Mouse (Mus musculus) limb, embryonic 15.5 days (tissue): ENCODE results near the gene Map3k9. TPM values are rescaled to one million over a fixed set of nuclear protein-coding genes. Genes with fewer than 3 reads are reported as not detected.

Experiments used
- ATAC-seq: fragments of 200-750 bp; cut with Nextera tagmentation; 2 replicates; pipeline ENCODE4 v1.8.0; 2017; ENCODE audit warnings: low read depth, moderate TSS enrichment; ENCODE audit not compliant: insufficient number of reproducible peaks, low FRiP score, low TSS enrichment
- H3K27ac ChIP-seq: fragments of 300-500 bp; sonication (generic); 2 replicates; pipeline ENCODE4 v1.5.1; 2015; ENCODE audit warnings: moderate library complexity, mild to moderate bottlenecking, inconsistent platforms
- H3K27me3 ChIP-seq: fragments of 300-500 bp; sonication (generic); 2 replicates; pipeline ENCODE4 v1.6.1; 2015; ENCODE audit warnings: inconsistent platforms
- H3K36me3 ChIP-seq: fragments of 300-500 bp; sonication (generic); 2 replicates; pipeline ENCODE4 v1.6.1; 2015; ENCODE audit warnings: inconsistent platforms
- H3K4me1 ChIP-seq: fragments of 300-500 bp; sonication (generic); 2 replicates; pipeline ENCODE4 v1.6.1; 2015; ENCODE audit warnings: inconsistent platforms
- H3K4me2 ChIP-seq: fragments of 300-500 bp; sonication (generic); 2 replicates; pipeline ENCODE4 v1.6.1; 2015; ENCODE audit warnings: mild to moderate bottlenecking, inconsistent platforms
- H3K4me3 ChIP-seq: fragments of 300-500 bp; sonication (generic); 2 replicates; pipeline ENCODE4 v1.5.1; 2015; ENCODE audit warnings: mild to moderate bottlenecking, inconsistent platforms
- H3K9ac ChIP-seq: fragments of 300-500 bp; sonication (generic); 2 replicates; pipeline ENCODE4 v1.6.1; 2015; ENCODE audit warnings: inconsistent platforms
- H3K9me3 ChIP-seq: fragments of 300-500 bp; sonication (generic); 2 replicates; pipeline ENCODE4 v1.6.1; 2016; ENCODE audit warnings: inconsistent platforms
- WGBS: fragments of 180-500 bp; shearing (Covaris S2); methylation state at CpG from one replicate; pipeline ENCODE4 v1.1.7; 2015; 5-methylcytosine and 5-hydroxymethylcytosine counted together
- polyA plus RNA-seq: library from polyadenylated mRNA; unstranded; fragments of >200 nt; fragmentation: Nextera tagmentation; extraction: Ambion mirVana; gene quantifications from 2 replicates; pipeline ENCODE4 v1.2.1, GENCODE M21; 2015

Map3k9 gene
- polyA plus RNA-seq, 1 experiment from 2014 or later: 1.2 TPM

- no peaks in the 10 kb centered on the region for H3K9me3 ChIP-seq
- H3K4me1 ChIP-seq: peaks cover 7% of the 10 kb centered on the region; the same call in 1 of the 2 replicates
- ATAC-seq: no peak
- no peak overlapping the region for H3K9ac ChIP-seq
- peak overlapping the region; percentile 52 for H3K4me2 ChIP-seq
- no peak overlapping the region for H3K27ac ChIP-seq
- 2% methylated on average over 7 of the region's 7 CpGs for WGBS
- peak overlapping the region; percentile 32 for H3K4me3 ChIP-seq
- no peaks in the 10 kb centered on the region for H3K27me3 ChIP-seq
- no peaks in the 10 kb centered on the region for H3K36me3 ChIP-seq
Observed at GRCm38 (mm10) chr12:81807529-81807837, 26.5 kb upstream of the Map3k9 start.

GRCm38 (mm10) chr12:81806759-81807528 is 26.0 kb upstream of the Map3k9 start:
- Histone ChIP-seq H3K36me3 (no peaks in the 10 kb centered on the region), H3K9ac (no peak overlapping the region), H3K27ac (no peak overlapping the region), H3K4me2 (peak overlapping the region; percentile 52), H3K27me3 (no peaks in the 10 kb centered on the region), H3K4me3 (peak overlapping the region; percentile 32), H3K9me3 (no peaks in the 10 kb centered on the region), H3K4me1 (peaks cover 7% of the 10 kb centered on the region; the same call in 1 of the 2 replicates)
- no peak for ATAC-seq
- WGBS: 25% methylated on average over 16 of the region's 17 CpGs

- H3K36me3 ChIP-seq: no peaks in the 10 kb centered on the region
- no peak overlapping the region for H3K9ac ChIP-seq
- H3K4me3 ChIP-seq: no peak overlapping the region
- no peak overlapping the region for H3K4me2 ChIP-seq
- no peak overlapping the region for H3K27ac ChIP-seq
- WGBS: 91% methylated on average over 5 of the region's 5 CpGs
- no peak for ATAC-seq
- peaks cover 7% of the 10 kb centered on the region; the same call in 1 of the 2 replicates for H3K4me1 ChIP-seq
- H3K9me3 ChIP-seq: no peaks in the 10 kb centered on the region
- no peaks in the 10 kb centered on the region for H3K27me3 ChIP-seq
Observed at GRCm38 (mm10) chr12:81806114-81806513, 25.1 kb upstream of the Map3k9 start.

GRCm38 (mm10) chr12:81803803-81804202 is 22.8 kb upstream of the Map3k9 start:
- Histone ChIP-seq H3K27ac (no peak overlapping the region), H3K4me2 (no peak overlapping the region), H3K9me3 (no peaks in the 10 kb centered on the region), H3K36me3 (no peaks in the 10 kb centered on the region), H3K4me3 (no peak overlapping the region), H3K9ac (no peak overlapping the region), H3K27me3 (no peaks in the 10 kb centered on the region), H3K4me1 (peaks cover 7% of the 10 kb centered on the region; the same call in 1 of the 2 replicates)
- 56% methylated on average over 7 of the region's 7 CpGs for WGBS
- ATAC-seq: no peak

GRCm38 (mm10) chr12:81803016-81803415 is 22.0 kb upstream of the Map3k9 start:
- Histone ChIP-seq H3K4me1 (peaks cover 7% of the 10 kb centered on the region; the same call in 1 of the 2 replicates), H3K4me3 (no peak overlapping the region), H3K27ac (no peak overlapping the region), H3K27me3 (no peaks in the 10 kb centered on the region), H3K9ac (no peak overlapping the region), H3K9me3 (no peaks in the 10 kb centered on the region), H3K36me3 (no peaks in the 10 kb centered on the region), H3K4me2 (no peak overlapping the region)
- ATAC-seq: no peak
- 95% methylated on average over 3 of the region's 3 CpGs for WGBS

GRCm38 (mm10) chr12:81801134-81801533 is 20.2 kb upstream of the Map3k9 start:
- ATAC-seq: no peak
- Histone ChIP-seq H3K9ac (no peak overlapping the region), H3K4me1 (no peaks in the 10 kb centered on the region), H3K4me2 (no peak overlapping the region), H3K27me3 (no peaks in the 10 kb centered on the region), H3K9me3 (no peaks in the 10 kb centered on the region), H3K36me3 (no peaks in the 10 kb centered on the region), H3K27ac (no peak overlapping the region), H3K4me3 (no peak overlapping the region)
- 74% methylated on average over 9 of the region's 9 CpGs for WGBS

- no peak for ATAC-seq
- Histone ChIP-seq H3K36me3 (no peaks in the 10 kb centered on the region), H3K4me2 (no peak overlapping the region), H3K27ac (no peak overlapping the region), H3K27me3 (peaks cover 5% of the 10 kb centered on the region; the same call in 1 of the 2 replicates), H3K4me3 (no peak overlapping the region), H3K9me3 (no peaks in the 10 kb centered on the region), H3K9ac (no peak overlapping the region), H3K4me1 (no peaks in the 10 kb centered on the region)
- WGBS: 9% methylated on average over 7 of the region's 7 CpGs
Observed at GRCm38 (mm10) chr12:81796541-81796940, 15.6 kb upstream of the Map3k9 start.

GRCm38 (mm10) chr12:81792511-81793218 is 11.7 kb upstream of the Map3k9 start:
- Histone ChIP-seq H3K4me1 (no peaks in the 10 kb centered on the region), H3K27me3 (peaks cover 5% of the 10 kb centered on the region; the same call in 1 of the 2 replicates), H3K27ac (no peak overlapping the region), H3K36me3 (no peaks in the 10 kb centered on the region), H3K4me2 (no peak overlapping the region), H3K9me3 (no peaks in the 10 kb centered on the region), H3K4me3 (no peak overlapping the region), H3K9ac (no peak overlapping the region)
- WGBS: 64% methylated on average over 6 of the region's 6 CpGs
- no peak for ATAC-seq

- Histone ChIP-seq H3K27ac (no peak overlapping the region), H3K9me3 (no peaks in the 10 kb centered on the region), H3K4me3 (no peak overlapping the region), H3K27me3 (peaks cover 16% of the 10 kb centered on the region; the same call in 1 of the 2 replicates), H3K4me1 (no peaks in the 10 kb centered on the region), H3K4me2 (no peak overlapping the region), H3K36me3 (no peaks in the 10 kb centered on the region), H3K9ac (no peak overlapping the region)
- WGBS: 53% methylated on average over 2 of the region's 2 CpGs
- ATAC-seq: no peak
Observed at GRCm38 (mm10) chr12:81789499-81789898, 8.5 kb upstream of the Map3k9 start.

GRCm38 (mm10) chr12:81788672-81789084 is 7.7 kb upstream of the Map3k9 start:
- peak overlapping the region; percentile 1; the same call in 1 of the 2 replicates for H3K4me2 ChIP-seq
- no peaks in the 10 kb centered on the region for H3K9me3 ChIP-seq
- WGBS: 3% methylated on average over 9 of the region's 9 CpGs
- no peak for ATAC-seq
- no peaks in the 10 kb centered on the region for H3K36me3 ChIP-seq
- no peak overlapping the region for H3K27ac ChIP-seq
- H3K4me1 ChIP-seq: no peaks in the 10 kb centered on the region
- peaks cover 16% of the 10 kb centered on the region for H3K27me3 ChIP-seq
- H3K9ac ChIP-seq: no peak overlapping the region
- no peak overlapping the region for H3K4me3 ChIP-seq

- Histone ChIP-seq H3K4me3 (no peak overlapping the region), H3K36me3 (no peaks in the 10 kb centered on the region), H3K9me3 (no peaks in the 10 kb centered on the region), H3K9ac (no peak overlapping the region), H3K27me3 (peaks cover 23% of the 10 kb centered on the region), H3K4me2 (no peak overlapping the region), H3K27ac (no peak overlapping the region), H3K4me1 (no peaks in the 10 kb centered on the region)
- no peak for ATAC-seq
- 44% methylated on average over 12 of the region's 12 CpGs for WGBS
Observed at GRCm38 (mm10) chr12:81787262-81787661, 6.3 kb upstream of the Map3k9 start.

- Histone ChIP-seq H3K9me3 (no peaks in the 10 kb centered on the region), H3K27ac (no peak overlapping the region), H3K36me3 (no peaks in the 10 kb centered on the region), H3K4me3 (no peak overlapping the region), H3K4me1 (peaks cover 16% of the 10 kb centered on the region), H3K27me3 (peaks cover 57% of the 10 kb centered on the region), H3K9ac (no peak overlapping the region), H3K4me2 (no peak overlapping the region)
- no peak for ATAC-seq
- 72% methylated on average over 4 of the region's 4 CpGs for WGBS
Observed at GRCm38 (mm10) chr12:81783301-81783700, 2.3 kb upstream of the Map3k9 start.
